Mouse (Mus musculus) brain, embryonic 14.5 days (tissue): ENCODE measurements around the gene Wipf1.

ENCODE experiments used
- CTCF ChIP-seq: fragments of 200-500 bp; IDR thresholded peaks from 2 replicates; pipeline ENCODE4 v1.5.1; 2012; ENCODE audit warnings: inconsistent platforms, mild to moderate bottlenecking, moderate library complexity, borderline replicate concordance; ENCODE audit not compliant: insufficient read depth, insufficient read length; ENCODE audit errors: extremely low read depth
- POLR2A ChIP-seq: fragments of 200-500 bp; IDR thresholded peaks from 2 replicates; pipeline ENCODE4 v1.6.1; 2012; ENCODE audit warnings: mild to moderate bottlenecking, inconsistent platforms, borderline replicate concordance; ENCODE audit not compliant: poor library complexity, insufficient read depth, insufficient read length, severe bottlenecking; ENCODE audit errors: extremely low read depth

- TF ChIP-seq POLR2A, result no peak
- no peak for TF ChIP-seq CTCF
Measured at GRCm38 (mm10) chr2:73392772-73393171, 136.8 kb downstream of the Wipf1 start.
